19 mouse cellular contexts compared by ENCODE assay signal in genomic region chr11:72256441-72256840, GRCm38 (mm10). TPM values are rescaled to one million over a fixed set of nuclear protein-coding genes. Genes with fewer than 3 reads are reported as not detected.
"Had no signal": no experiment of that assay in that cellular context is flagged by ENCODE, and none has a peak within 500 bp of the region (broad histone marks: within the 10 kb centered on the region; RNA-seq: fewer than 3 reads in every experiment).

No protein-coding gene starts in this region.

- H3K9ac ChIP-seq: neural tube, embryonic 13.5 days; neural tube, embryonic 15.5 days; stomach, embryonic 15.5 days had no signal

- H3K4me3 ChIP-seq: neural tube, embryonic 13.5 days; neural tube, embryonic 15.5 days; stomach, embryonic 15.5 days had no signal

- H3K27ac ChIP-seq: neural tube, embryonic 13.5 days; neural tube, embryonic 15.5 days; stomach, embryonic 15.5 days; stomach, postnatal 0 days had no signal

- H3K4me1 ChIP-seq: neural tube, embryonic 13.5 days; neural tube, embryonic 15.5 days; stomach, embryonic 15.5 days had no signal

- H3K27me3 ChIP-seq: neural tube, embryonic 13.5 days; neural tube, embryonic 15.5 days; stomach, embryonic 15.5 days had no signal

- DNase-seq: retina, postnatal 1 day; right cerebral cortex, adult 18-20 months; right cerebral cortex, postnatal 14 days; right cerebral cortex, postnatal 25 days; right cerebral cortex, postnatal 4 days; spleen, adult 18-20 months; thymus, adult 18-20 months; thymus, adult 2 months; thymus, postnatal 14 days; thymus, postnatal 25 days; thymus, postnatal 36 days; thymus, postnatal 4 days had no signal

- H3K9me3 ChIP-seq: neural tube, embryonic 13.5 days; neural tube, embryonic 15.5 days; stomach, embryonic 15.5 days had no signal

- H3K4me2 ChIP-seq: neural tube, embryonic 13.5 days; neural tube, embryonic 15.5 days; stomach, embryonic 15.5 days had no signal

- H3K36me3 ChIP-seq: neural tube, embryonic 13.5 days; neural tube, embryonic 15.5 days; stomach, embryonic 15.5 days had no signal

RNA-seq across cellular contexts. Expression of gene Slc13a5, which starts 10.6 kb away (rescaled TPM):
- polyA plus RNA-seq: small intestine, adult 2 months; spleen, adult 2 months; thymus, postnatal 0 days had no signal
